Mouse (Mus musculus) retina, postnatal 7 days (tissue): ENCODE data around the gene Meioc.

Source experiments
- DNase-seq: peaks from one replicate; pipeline ENCODE4 v3.0.0-alpha.2; 2012; ENCODE audit warnings: low read depth, low spot score

Meioc gene

GRCm38 (mm10) chr11:102663416-102663815 is at the start of gene Meioc:
Meioc (plus strand) TSS chr11:102663716.
- DNase-seq, result no peak

- no peak for DNase-seq
These were observed 44.1 kb upstream of the Meioc start for GRCm38 (mm10) chr11:102619449-102619848.

GRCm38 (mm10) chr11:102623876-102624789 is 39.4 kb upstream of the Meioc start:
- no peak for DNase-seq

GRCm38 (mm10) chr11:102624888-102625407 is 38.6 kb upstream of the Meioc start:
- DNase-seq, result peak; percentile 74

- DNase-seq, result no peak
These were observed 36.2 kb upstream of the Meioc start for GRCm38 (mm10) chr11:102627171-102627931.

GRCm38 (mm10) chr11:102628529-102628928 is 35.0 kb upstream of the Meioc start:
- DNase-seq, result no peak

GRCm38 (mm10) chr11:102629375-102629774 is 34.1 kb upstream of the Meioc start:
- DNase-seq, result no peak

- DNase-seq, result no peak
These were observed 32.8 kb upstream of the Meioc start for GRCm38 (mm10) chr11:102630731-102631130.

GRCm38 (mm10) chr11:102631203-102631602 is 32.3 kb upstream of the Meioc start:
- DNase-seq, result no peak

GRCm38 (mm10) chr11:102632725-102633124 is 30.8 kb upstream of the Meioc start:
- DNase-seq, result no peak

GRCm38 (mm10) chr11:102633379-102633778 is 30.1 kb upstream of the Meioc start:
- DNase-seq, result no peak

- DNase-seq, result no peak
These were observed 26.6 kb upstream of the Meioc start for GRCm38 (mm10) chr11:102636887-102637286.

GRCm38 (mm10) chr11:102643891-102644382 is 19.6 kb upstream of the Meioc start:
- no peak for DNase-seq

GRCm38 (mm10) chr11:102646226-102646625 is 17.3 kb upstream of the Meioc start:
- DNase-seq, result no peak

- DNase-seq, result no peak
These were observed 15.6 kb upstream of the Meioc start for GRCm38 (mm10) chr11:102647885-102648284.

- DNase-seq, result peak; percentile 63
These were observed 12.1 kb upstream of the Meioc start for GRCm38 (mm10) chr11:102651381-102651780.

- DNase-seq, result no peak
These were observed 10.7 kb upstream of the Meioc start for GRCm38 (mm10) chr11:102652844-102653243.

- no peak for DNase-seq
These were observed 7.6 kb upstream of the Meioc start for GRCm38 (mm10) chr11:102655888-102656287.

- no peak for DNase-seq
These were observed 7.1 kb upstream of the Meioc start for GRCm38 (mm10) chr11:102656326-102656926.

- no peak for DNase-seq
These were observed 6.6 kb upstream of the Meioc start for GRCm38 (mm10) chr11:102656931-102657330.

GRCm38 (mm10) chr11:102665151-102665550 is 1.6 kb downstream of the Meioc start:
- DNase-seq, result no peak
